Mouse (Mus musculus): ENCODE results near the gene Slc13a3. TPM values are rescaled to one million over a fixed set of nuclear protein-coding genes. Genes with fewer than 3 reads are reported as not detected.

Slc13a3 gene
- polyA plus RNA-seq, 1 experiment = 12.6 TPM

DNA sequence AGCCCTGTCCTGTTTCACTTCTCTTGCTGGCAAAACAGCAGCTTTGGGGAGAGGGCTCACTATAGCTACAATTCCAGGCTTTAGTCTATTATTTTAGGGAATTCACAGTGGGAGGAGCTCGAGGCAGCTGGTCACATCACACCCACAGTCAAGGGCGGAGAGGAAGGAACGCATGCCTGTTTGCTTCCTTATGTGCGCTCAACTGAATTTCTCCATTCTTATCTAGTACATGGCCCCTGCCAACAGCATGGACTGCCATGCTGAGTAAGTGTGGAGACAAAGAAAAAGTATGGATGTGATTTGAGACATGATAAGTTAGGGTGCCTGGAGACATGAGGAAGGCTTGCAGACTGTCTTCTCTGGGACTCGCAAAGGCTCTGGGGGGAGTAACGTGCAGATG, 11.1 kb upstream of the Slc13a3 start:
- Histone ChIP-seq H3K27ac (ENCODE audit: insufficient read depth, low read depth, low read length) (no peak overlapping the region), H3K4me3 (ENCODE audit: insufficient read depth, low read length) (no peak overlapping the region), H3K4me1 (ENCODE audit: control insufficient read depth, insufficient read depth, low read length) (peaks cover 22% of the 10 kb centered on the region)
- TF ChIP-seq POLR2A (IDR thresholded peaks at IDR 0.05; ENCODE audit: borderline replicate concordance, low read depth, low read length) (no peak), CTCF (IDR thresholded peaks at IDR 0.05; ENCODE audit: low read depth, low read length) (no peak)

DNA sequence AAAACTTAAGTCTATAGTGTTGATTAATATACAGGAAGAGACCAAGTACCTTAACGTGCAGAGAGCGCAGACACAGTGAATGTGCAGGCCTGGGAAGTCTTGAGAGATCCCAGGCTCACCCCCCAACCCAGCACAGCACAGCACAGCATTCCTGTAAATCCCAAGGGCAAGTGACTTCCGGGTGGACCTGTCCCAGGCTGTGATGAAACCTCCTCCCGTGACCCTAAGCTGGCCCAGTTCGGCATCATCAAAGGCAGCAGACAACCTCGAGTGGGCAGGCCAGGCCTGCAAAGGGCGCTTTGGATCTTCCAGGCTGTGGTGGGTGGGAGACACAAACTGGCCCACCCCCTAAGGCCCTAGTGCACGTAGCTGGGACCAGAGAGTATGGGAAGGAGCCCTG, 9.0 kb upstream of the Slc13a3 start:
- no peak for TF ChIP-seq POLR2A (IDR thresholded peaks at IDR 0.05; ENCODE audit: borderline replicate concordance, low read depth, low read length)
- TF ChIP-seq CTCF (IDR thresholded peaks at IDR 0.05; ENCODE audit: low read depth, low read length) = no peak
- Histone ChIP-seq H3K4me3 (ENCODE audit: insufficient read depth, low read length) (no peak overlapping the region), H3K4me1 (ENCODE audit: control insufficient read depth, insufficient read depth, low read length) (peaks cover 19% of the 10 kb centered on the region)

DNA sequence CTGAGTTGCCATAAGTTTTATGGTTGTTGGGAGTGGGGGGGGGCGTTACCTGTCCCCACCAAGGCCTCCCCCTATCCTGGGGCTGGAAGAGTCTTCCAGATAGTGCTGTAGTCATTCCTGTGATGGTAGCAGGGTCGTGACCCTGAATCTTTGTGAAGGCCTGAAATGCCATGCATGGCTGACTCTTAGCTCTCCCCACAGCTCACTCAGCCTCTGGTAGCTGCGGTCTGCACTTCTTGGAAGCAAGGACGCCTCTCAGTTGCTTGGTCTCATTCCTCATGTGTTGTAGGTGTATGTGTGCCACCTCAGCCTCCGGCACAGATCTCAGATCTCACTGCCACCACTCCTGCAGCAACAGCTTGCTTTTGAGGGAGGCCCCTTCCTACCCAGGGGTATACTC, 2.8 kb upstream of the Slc13a3 start:
- Histone ChIP-seq H3K27ac (ENCODE audit: insufficient read depth, low read depth, low read length) (no peak overlapping the region), H3K4me3 (ENCODE audit: insufficient read depth, low read length) (no peak overlapping the region), H3K4me1 (ENCODE audit: control insufficient read depth, insufficient read depth, low read length) (peaks cover 15% of the 10 kb centered on the region)
- no peak for TF ChIP-seq CTCF (IDR thresholded peaks at IDR 0.05; ENCODE audit: low read depth, low read length)
- no peak for TF ChIP-seq POLR2A (IDR thresholded peaks at IDR 0.05; ENCODE audit: borderline replicate concordance, low read depth, low read length)

More for the DNA sequence above, 9.0 kb upstream of the Slc13a3 start:
- H3K27ac ChIP-seq (ENCODE audit: insufficient read depth, low read depth, low read length) = no peak overlapping the region

DNA sequence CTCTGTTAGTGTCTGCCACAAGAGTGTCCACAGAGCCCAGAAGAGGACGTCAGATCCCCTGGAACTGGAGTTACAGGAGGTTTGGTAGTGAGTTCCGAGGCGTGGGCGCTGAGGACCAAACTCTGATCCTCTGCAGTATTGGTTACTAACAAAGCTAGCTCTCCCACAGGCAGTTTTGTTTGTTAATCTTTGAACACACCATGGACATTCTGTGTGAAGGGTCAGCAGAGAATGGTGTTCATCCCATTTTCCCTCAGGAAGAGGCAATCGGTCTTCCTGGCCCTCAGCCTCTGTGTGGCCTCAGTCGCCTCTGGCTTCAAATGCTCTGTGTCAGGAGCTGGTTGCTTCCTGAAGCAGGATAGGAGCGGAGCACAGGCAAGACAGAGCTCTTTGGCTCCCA, 2.4 kb upstream of the Slc13a3 start:
- TF ChIP-seq CTCF (IDR thresholded peaks at IDR 0.05; ENCODE audit: low read depth, low read length) (no peak), POLR2A (IDR thresholded peaks at IDR 0.05; ENCODE audit: borderline replicate concordance, low read depth, low read length) (no peak)
- Histone ChIP-seq H3K4me1 (ENCODE audit: control insufficient read depth, insufficient read depth, low read length) (peaks cover 19% of the 10 kb centered on the region), H3K27ac (ENCODE audit: insufficient read depth, low read depth, low read length) (no peak overlapping the region), H3K4me3 (ENCODE audit: insufficient read depth, low read length) (no peak overlapping the region)

DNA sequence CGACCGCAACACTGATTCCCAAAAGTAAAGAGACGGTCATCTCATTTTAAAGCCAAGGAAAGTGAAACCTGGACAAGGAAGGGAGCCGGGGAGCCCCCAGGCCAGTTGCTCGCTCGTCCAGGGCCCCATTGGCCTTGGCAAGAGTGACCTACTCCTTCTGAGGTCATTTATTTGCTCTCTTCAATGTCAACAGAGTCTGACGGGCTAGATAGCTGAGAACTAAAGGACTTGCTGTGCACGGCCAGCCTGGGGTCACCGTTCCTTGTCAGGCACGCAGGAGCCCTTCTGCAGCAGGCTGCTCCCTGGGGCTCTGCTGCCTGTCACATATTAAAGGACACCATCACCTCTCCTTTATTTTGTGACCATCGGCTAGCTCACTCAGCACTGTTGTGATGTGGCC, 1.1 kb downstream of the Slc13a3 start:
- Histone ChIP-seq H3K27ac (ENCODE audit: insufficient read depth, low read depth, low read length) (no peak overlapping the region), H3K4me3 (ENCODE audit: insufficient read depth, low read length) (no peak overlapping the region), H3K4me1 (ENCODE audit: control insufficient read depth, insufficient read depth, low read length) (peaks cover 20% of the 10 kb centered on the region)
- TF ChIP-seq CTCF (IDR thresholded peaks at IDR 0.05; ENCODE audit: low read depth, low read length) (no peak), POLR2A (IDR thresholded peaks at IDR 0.05; ENCODE audit: borderline replicate concordance, low read depth, low read length) (no peak)

DNA sequence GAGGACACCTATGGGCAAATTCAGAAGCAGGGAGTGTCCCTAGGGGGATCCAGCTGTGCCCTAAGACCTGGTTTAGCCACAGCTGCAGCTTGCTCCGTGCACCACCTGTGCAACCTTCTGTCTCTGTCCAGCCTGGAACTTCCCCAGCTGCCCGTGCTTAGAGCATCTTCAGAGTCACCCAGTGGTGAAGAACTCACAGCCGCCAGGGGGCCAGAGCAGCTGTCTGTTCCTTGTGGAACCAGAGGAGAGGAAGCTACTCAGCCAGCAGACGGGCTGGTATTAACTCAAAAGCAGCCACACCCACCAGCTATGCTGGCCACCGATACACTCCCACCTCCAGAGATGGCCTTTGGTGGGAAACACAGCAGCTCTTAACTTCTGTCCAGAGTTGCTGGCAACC, 2.9 kb downstream of the Slc13a3 start:
- Histone ChIP-seq H3K4me3 (ENCODE audit: insufficient read depth, low read length) (no peak overlapping the region), H3K27ac (ENCODE audit: insufficient read depth, low read depth, low read length) (no peak overlapping the region), H3K4me1 (ENCODE audit: control insufficient read depth, insufficient read depth, low read length) (peaks cover 12% of the 10 kb centered on the region)
- TF ChIP-seq POLR2A (IDR thresholded peaks at IDR 0.05; ENCODE audit: borderline replicate concordance, low read depth, low read length) (no peak), CTCF (IDR thresholded peaks at IDR 0.05; ENCODE audit: low read depth, low read length) (no peak; the same call in 1 of the 2 replicates)

DNA sequence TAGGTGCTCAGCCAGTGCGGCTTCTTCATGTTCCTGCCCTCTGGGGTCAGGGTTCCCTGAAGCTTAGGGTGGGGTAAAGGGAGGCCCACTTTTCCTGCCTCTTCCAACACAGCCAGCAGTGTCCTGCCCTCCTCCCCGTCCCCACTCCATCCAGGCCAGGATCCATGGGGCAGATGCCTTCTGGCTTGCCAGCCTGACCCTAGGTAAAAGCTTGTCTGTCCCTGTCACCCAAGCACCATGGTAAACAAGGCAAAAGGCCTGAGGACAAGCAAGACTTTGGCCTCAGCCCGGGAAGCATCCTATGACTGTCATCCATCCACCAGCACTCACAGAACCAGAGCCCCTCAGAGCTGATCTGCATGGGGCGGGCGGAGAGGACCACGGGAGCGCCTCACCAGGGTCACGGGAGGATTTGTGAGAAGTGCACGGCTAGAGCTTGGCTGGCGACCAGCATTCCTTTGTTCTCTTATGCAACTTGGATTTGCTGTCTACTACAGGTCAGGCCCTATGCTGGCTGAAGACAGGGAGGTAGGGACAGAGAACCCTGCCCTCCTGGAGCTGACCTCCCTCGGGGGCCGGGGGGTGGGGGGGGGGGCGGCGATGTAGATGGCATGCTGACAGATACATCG, 5.1 kb downstream of the Slc13a3 start:
- Histone ChIP-seq H3K27ac (ENCODE audit: insufficient read depth, low read depth, low read length) (no peak overlapping the region), H3K4me3 (ENCODE audit: insufficient read depth, low read length) (no peak overlapping the region), H3K4me1 (ENCODE audit: control insufficient read depth, insufficient read depth, low read length) (peaks cover 7% of the 10 kb centered on the region)
- no peak for TF ChIP-seq CTCF (IDR thresholded peaks at IDR 0.05; ENCODE audit: low read depth, low read length)
- TF ChIP-seq POLR2A (IDR thresholded peaks at IDR 0.05; ENCODE audit: borderline replicate concordance, low read depth, low read length) = no peak

DNA sequence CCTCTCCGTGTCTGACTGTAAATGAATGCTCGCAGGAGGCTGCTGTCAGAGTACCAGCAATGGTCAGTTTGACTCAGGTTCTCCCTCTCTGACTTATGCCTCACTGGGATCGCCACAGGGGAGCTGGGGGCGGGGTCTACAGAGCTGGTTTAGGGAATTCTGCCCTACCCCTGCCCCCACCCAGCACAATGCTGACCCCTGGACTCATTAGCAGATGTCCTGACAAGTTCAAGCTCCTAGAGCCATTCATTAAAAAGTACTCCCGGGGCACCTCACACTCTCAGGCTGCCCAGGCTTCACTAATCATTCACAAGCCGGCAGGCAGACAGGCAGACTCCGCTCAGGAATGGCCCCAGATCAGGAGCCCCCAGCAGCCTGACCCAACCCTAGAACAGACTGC, 13.4 kb downstream of the Slc13a3 start:
- Histone ChIP-seq H3K4me1 (ENCODE audit: control insufficient read depth, insufficient read depth, low read length) (peaks cover 6% of the 10 kb centered on the region), H3K4me3 (ENCODE audit: insufficient read depth, low read length) (no peak overlapping the region), H3K27ac (ENCODE audit: insufficient read depth, low read depth, low read length) (no peak overlapping the region)
- TF ChIP-seq POLR2A (IDR thresholded peaks at IDR 0.05; ENCODE audit: borderline replicate concordance, low read depth, low read length) (no peak), CTCF (IDR thresholded peaks at IDR 0.05; ENCODE audit: low read depth, low read length) (no peak)

DNA sequence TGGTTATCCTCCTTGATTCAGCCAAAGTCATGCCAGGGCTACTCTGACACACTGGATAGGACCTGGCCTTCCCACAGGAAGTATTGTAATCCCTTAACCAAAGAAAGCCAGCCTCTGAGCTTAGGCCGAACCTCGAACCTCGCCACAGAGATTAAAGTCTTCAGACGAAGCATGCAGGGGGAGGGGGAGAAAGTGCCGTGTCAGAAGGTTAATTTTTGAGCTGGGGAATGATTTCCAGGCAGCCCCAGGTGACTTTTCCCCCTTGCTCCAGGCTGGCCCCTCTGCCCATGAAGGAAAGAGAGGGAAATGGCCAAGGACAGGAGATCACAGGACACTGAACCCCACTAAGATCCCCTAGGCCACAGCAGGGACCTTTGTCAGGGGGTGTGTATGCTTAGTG, 14.8 kb downstream of the Slc13a3 start:
- TF ChIP-seq POLR2A (IDR thresholded peaks at IDR 0.05; ENCODE audit: borderline replicate concordance, low read depth, low read length) (no peak), CTCF (IDR thresholded peaks at IDR 0.05; ENCODE audit: low read depth, low read length) (no peak)
- Histone ChIP-seq H3K4me1 (ENCODE audit: control insufficient read depth, insufficient read depth, low read length) (peaks cover 16% of the 10 kb centered on the region), H3K27ac (ENCODE audit: insufficient read depth, low read depth, low read length) (no peak overlapping the region), H3K4me3 (ENCODE audit: insufficient read depth, low read length) (no peak overlapping the region)

DNA sequence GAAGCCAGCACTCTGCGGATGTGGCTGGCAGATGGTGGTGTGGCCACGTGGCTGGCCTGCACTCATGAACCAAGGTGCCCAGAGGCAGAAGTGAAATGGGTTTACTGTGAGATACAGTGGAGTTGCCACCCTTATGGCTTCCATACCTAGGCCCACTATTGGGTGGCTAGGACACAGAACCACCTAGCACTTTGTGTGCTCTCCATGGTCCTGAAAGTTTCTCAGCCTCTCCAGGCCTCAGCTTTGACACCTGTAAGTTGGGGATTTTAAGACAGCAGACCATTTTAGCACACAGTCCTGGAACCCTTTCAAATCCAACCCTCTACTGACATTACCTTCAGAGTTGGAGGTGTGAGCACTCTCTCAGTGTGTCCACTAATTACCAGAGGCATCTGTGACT, 16.3 kb downstream of the Slc13a3 start:
- Histone ChIP-seq H3K4me1 (ENCODE audit: control insufficient read depth, insufficient read depth, low read length) (peaks cover 24% of the 10 kb centered on the region), H3K4me3 (ENCODE audit: insufficient read depth, low read length) (no peak overlapping the region), H3K27ac (ENCODE audit: insufficient read depth, low read depth, low read length) (no peak overlapping the region)
- TF ChIP-seq POLR2A (IDR thresholded peaks at IDR 0.05; ENCODE audit: borderline replicate concordance, low read depth, low read length) (no peak), CTCF (IDR thresholded peaks at IDR 0.05; ENCODE audit: low read depth, low read length) (no peak)
